Mouse (Mus musculus) myocyte (in vitro differentiated cells): Measurements from ENCODE around the gene Ltf. TPM values are rescaled to one million over a fixed set of nuclear protein-coding genes. Genes with fewer than 3 reads are reported as not detected.

Experiments
- H3K27me3 ChIP-seq: one replicate; pipeline ENCODE4 v1.6.1; 2011; ENCODE audit not compliant: control insufficient read depth, insufficient read depth, insufficient read length
- H3K36me3 ChIP-seq: one replicate; pipeline ENCODE4 v1.6.1; 2011; ENCODE audit not compliant: control insufficient read depth, insufficient read depth
- H3K4me2 ChIP-seq: one replicate; pipeline ENCODE4 v1.6.1; 2011; ENCODE audit warnings: low read depth, control low read depth
- H3K4me3 ChIP-seq: one replicate; pipeline ENCODE4 v1.5.1; 2011; ENCODE audit warnings: mild to moderate bottlenecking, control low read depth, moderate library complexity
- H3K79me2 ChIP-seq: one replicate; pipeline ENCODE4 v1.6.1; 2011; ENCODE audit not compliant: control insufficient read depth, insufficient read depth
- H3ac ChIP-seq: one replicate; pipeline ENCODE4 v1.6.1; 2011; ENCODE audit not compliant: control insufficient read depth, insufficient read length
- CEBPB ChIP-seq: IDR thresholded peaks from 2 replicates; pipeline ENCODE4 v1.6.1; 2011; ENCODE audit warnings: mild to moderate bottlenecking, moderate library complexity; ENCODE audit not compliant: poor library complexity, insufficient read depth, severe bottlenecking
- E2F4 ChIP-seq: IDR thresholded peaks from one replicate; pipeline ENCODE4 v1.6.1; 2011; ENCODE audit warnings: mild to moderate bottlenecking, control low read depth, moderate library complexity; ENCODE audit not compliant: insufficient read depth
- MAX ChIP-seq: IDR thresholded peaks from one replicate; pipeline ENCODE4 v1.6.1; 2011; ENCODE audit warnings: low read depth, mild to moderate bottlenecking, control low read depth
- MYOD1 ChIP-seq, 3 experiments: IDR thresholded peaks; one replicate each; pipeline ENCODE4 v1.6.1; 2011; ENCODE audit warnings: control low read depth in 2 of 3, low read depth in 2 of 3, mild to moderate bottlenecking in 2 of 3, moderate library complexity in 1 of 3; ENCODE audit not compliant: insufficient read length in 2 of 3, control insufficient read depth in 1 of 3
- MYOG ChIP-seq, 3 experiments: IDR thresholded peaks; one replicate each; pipeline ENCODE4 v1.6.1; 2011; ENCODE audit warnings: control low read depth in 2 of 3, low read depth in 2 of 3, mild to moderate bottlenecking in 2 of 3; ENCODE audit not compliant: insufficient read length in 2 of 3, control insufficient read depth in 1 of 3, insufficient read depth in 1 of 3
- POLR2A ChIP-seq: IDR thresholded peaks from one replicate; pipeline ENCODE4 v1.6.1; 2011; ENCODE audit warnings: low read depth, mild to moderate bottlenecking, control low read depth, moderate library complexity; ENCODE audit not compliant: insufficient read length
- POLR2AphosphoS2 ChIP-seq: IDR thresholded peaks from one replicate; pipeline ENCODE4 v1.6.1; 2011; ENCODE audit warnings: low read depth, control low read depth; ENCODE audit not compliant: insufficient read length
- REST ChIP-seq: IDR thresholded peaks from one replicate; pipeline ENCODE4 v1.6.1; 2011; ENCODE audit warnings: mild to moderate bottlenecking, control low read depth, moderate library complexity; ENCODE audit not compliant: insufficient read depth, insufficient read length
- SRF ChIP-seq: IDR thresholded peaks from one replicate; pipeline ENCODE4 v1.6.1; 2011; ENCODE audit warnings: low read depth; ENCODE audit not compliant: control insufficient read depth, insufficient read length
- TCF12 ChIP-seq: IDR thresholded peaks from one replicate; pipeline ENCODE4 v1.6.1; 2011; ENCODE audit warnings: mild to moderate bottlenecking, control low read depth; ENCODE audit not compliant: poor library complexity, insufficient read depth, severe bottlenecking
- TCF3 ChIP-seq: IDR thresholded peaks from one replicate; pipeline ENCODE4 v1.6.1; 2011; ENCODE audit warnings: low read depth, control low read depth; ENCODE audit not compliant: insufficient read length
- USF1 ChIP-seq: IDR thresholded peaks from one replicate; pipeline ENCODE4 v1.6.1; 2011; ENCODE audit warnings: low read depth, mild to moderate bottlenecking, control low read depth, moderate library complexity
- polyA plus RNA-seq: library from polyadenylated mRNA; unstranded; fragments of >200 nt; fragmentation: generic; extraction: Trizol; gene quantifications from one replicate; pipeline ENCODE4 v1.2.1, GENCODE M21; 2012; ENCODE audit warnings: missing spikeins

Ltf gene
- polyA plus RNA-seq, 1 experiment, result not detected

- H3K27me3 ChIP-seq, result peaks cover 20% of the 10 kb centered on the region
- H3K4me3 ChIP-seq, result no peak overlapping the region
- TF ChIP-seq POLR2AphosphoS2, result no peak
- no peak for TF ChIP-seq SRF
- no peak for TF ChIP-seq TCF3
- TF ChIP-seq REST, result no peak
- no peak for TF ChIP-seq POLR2A
- TF ChIP-seq MYOG (IDR thresholded peaks at IDR 0.05; ENCODE audit: control insufficient read depth in 1 of 3, insufficient read depth in 1 of 3, insufficient read length in 2 of 3, low read depth in 2 of 3), result no peak
- TF ChIP-seq MYOD1 (IDR thresholded peaks at IDR 0.05; ENCODE audit: control insufficient read depth in 1 of 3, insufficient read length in 2 of 3, low read depth in 2 of 3), result no peak
- TF ChIP-seq E2F4, result no peak
- TF ChIP-seq USF1, result no peak
- no peak for TF ChIP-seq TCF12
- no peak for TF ChIP-seq CEBPB
- no peak for TF ChIP-seq MAX
- H3ac ChIP-seq, result no peak overlapping the region
- no peaks in the 10 kb centered on the region for H3K79me2 ChIP-seq
- H3K36me3 ChIP-seq, result no peaks in the 10 kb centered on the region
- H3K4me2 ChIP-seq, result no peak overlapping the region
These were observed 35.9 kb downstream of the Ltf start for GRCm38 (mm10) chr9:111054923-111055322.

- TF ChIP-seq POLR2AphosphoS2, result no peak
- TF ChIP-seq TCF12, result no peak
- TF ChIP-seq TCF3, result no peak
- TF ChIP-seq SRF, result no peak
- no peak for TF ChIP-seq POLR2A
- H3ac ChIP-seq, result no peak overlapping the region
- peak overlapping the region; percentile 32 for H3K4me3 ChIP-seq
- peak overlapping the region; percentile 91 for H3K4me2 ChIP-seq
- peaks cover 20% of the 10 kb centered on the region for H3K27me3 ChIP-seq
- no peaks in the 10 kb centered on the region for H3K36me3 ChIP-seq
- no peaks in the 10 kb centered on the region for H3K79me2 ChIP-seq
These were observed 36.9 kb downstream of the Ltf start for GRCm38 (mm10) chr9:111055800-111056518.

GRCm38 (mm10) chr9:111056519-111056797 lies 37.4 kb downstream of the Ltf start:
- H3K79me2 ChIP-seq, result no peaks in the 10 kb centered on the region
- TF ChIP-seq TCF12 (no peak), REST (no peak), E2F4 (no peak), POLR2AphosphoS2 (no peak), CEBPB (no peak), USF1 (no peak), MAX (no peak), POLR2A (no peak)
- H3K4me3 ChIP-seq, result peak overlapping the region; percentile 32
- no peaks in the 10 kb centered on the region for H3K36me3 ChIP-seq
- H3ac ChIP-seq, result no peak overlapping the region
- H3K4me2 ChIP-seq, result peak overlapping the region; percentile 91
- peaks cover 20% of the 10 kb centered on the region for H3K27me3 ChIP-seq

GRCm38 (mm10) chr9:111056798-111057543 lies 37.9 kb downstream of the Ltf start, which contains the start of gene Ccrl2:
TSS of gene Ccrl2 (minus strand) at chr9:111057519.
- Histone ChIP-seq H3K27me3 (peaks cover 20% of the 10 kb centered on the region), H3K36me3 (no peaks in the 10 kb centered on the region), H3ac (no peak within 1 kb of the TSS), H3K4me3 (peak within 1 kb of the TSS; percentile 32), H3K4me2 (peak within 1 kb of the TSS; percentile 91), H3K79me2 (no peaks in the 10 kb centered on the region)
- TF ChIP-seq CEBPB (no peak), MAX (no peak), TCF3 (no peak), POLR2AphosphoS2 (no peak), SRF (no peak), E2F4 (no peak), USF1 (no peak), REST (no peak), POLR2A (no peak), MYOD1 (IDR thresholded peaks at IDR 0.05; ENCODE audit: control insufficient read depth in 1 of 3, insufficient read length in 2 of 3, low read depth in 2 of 3) (no peak), MYOG (IDR thresholded peaks at IDR 0.05; ENCODE audit: control insufficient read depth in 1 of 3, insufficient read depth in 1 of 3, insufficient read length in 2 of 3, low read depth in 2 of 3) (no peak), TCF12 (no peak)
